Mouse (Mus musculus) heart, postnatal 14 days (tissue): ENCODE results near the gene Taf1. TPM values are rescaled to one million over a fixed set of nuclear protein-coding genes. Genes with fewer than 3 reads are reported as not detected.

Experiments
- DNase-seq, 2 experiments: peaks; one replicate each; pipeline ENCODE4 v3.0.0; 2021 to 2022
- intact Hi-C: fragments of 180-260 bp; cut with DNase I; formaldehyde crosslinking; loops from one replicate; pipeline ENCODE4 v1.15.1; 2025
- long read RNA-seq, 2 experiments: library from polyadenylated mRNA; stranded (forward); transcript quantifications; one replicate each; pipeline ENCODE4 v2.0.0; 2021
- total RNA-seq, 2 experiments: library from RNA; stranded (reverse); gene quantifications; 2 replicates each; pipeline ENCODE4 v1.2.3; 2021

Gene Taf1
- total RNA-seq = 10 to 100 TPM; 17.5 to 17.6 TPM
- long read RNA-seq, experiment 1, full-length matches to known transcripts = 1 of 4 reads
- long read RNA-seq, experiment 1, partial matches to known transcripts = 1 of 4 reads
- long read RNA-seq, experiment 1, other reads (novel, unspliced or antisense) = 2 of 4 reads
- long read RNA-seq, experiment 2, full-length matches to known transcripts = 1 of 6 reads
- long read RNA-seq, experiment 2, partial matches to known transcripts = 3 of 6 reads
- long read RNA-seq, experiment 2, other reads (novel, unspliced or antisense) = 2 of 6 reads

GRCm38 (mm10) chrX:101532347-101533221 lies at the start of gene Taf1:
Gene Taf1 (plus strand): TSS chrX:101532734.
- DNase-seq = peak; percentile 82 to 86
- intact Hi-C loops = loop anchor here (10.0 kb wide), 1 partner anchor 112 kb away; the partner anchor contains the start of gene Ogt

DNA sequence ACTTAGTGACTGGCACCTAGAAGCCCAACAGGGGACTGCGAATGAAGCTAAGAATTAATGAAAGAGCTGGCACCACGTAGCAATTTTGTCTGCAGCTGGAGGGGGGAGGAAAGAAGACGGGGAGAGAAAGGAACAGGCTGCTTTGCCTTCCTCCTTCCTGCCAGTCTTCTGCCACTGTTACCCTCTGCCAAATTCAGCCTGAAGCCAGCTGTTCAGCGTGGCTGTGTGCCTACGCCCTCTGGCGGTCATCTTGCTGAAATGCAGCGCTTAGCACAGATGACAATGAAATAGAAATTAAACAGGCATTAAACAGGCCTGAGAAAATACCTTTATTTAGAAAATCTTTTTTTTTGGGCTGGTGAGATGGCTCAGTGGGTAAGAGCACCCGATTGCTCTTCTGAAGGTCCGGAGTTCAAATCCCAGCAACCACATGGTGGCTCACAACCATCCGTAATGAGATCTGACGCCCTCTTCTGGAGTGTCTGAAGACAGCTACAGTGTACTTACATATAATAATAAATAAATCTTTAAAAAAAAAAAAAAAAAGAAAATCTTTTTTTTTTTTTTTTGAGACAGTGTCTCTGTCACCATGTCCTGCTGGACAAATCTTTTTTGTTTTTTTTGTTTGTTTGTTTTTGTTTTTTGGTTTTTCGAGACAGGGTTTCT lies 45.9 kb upstream of the Taf1 start:
- intact Hi-C loops = loop anchor here (5.0 kb wide), 1 partner anchor 59 kb away; the partner anchor contains the start of gene Nono
- peak; percentile 41 to 62 for DNase-seq

DNA sequence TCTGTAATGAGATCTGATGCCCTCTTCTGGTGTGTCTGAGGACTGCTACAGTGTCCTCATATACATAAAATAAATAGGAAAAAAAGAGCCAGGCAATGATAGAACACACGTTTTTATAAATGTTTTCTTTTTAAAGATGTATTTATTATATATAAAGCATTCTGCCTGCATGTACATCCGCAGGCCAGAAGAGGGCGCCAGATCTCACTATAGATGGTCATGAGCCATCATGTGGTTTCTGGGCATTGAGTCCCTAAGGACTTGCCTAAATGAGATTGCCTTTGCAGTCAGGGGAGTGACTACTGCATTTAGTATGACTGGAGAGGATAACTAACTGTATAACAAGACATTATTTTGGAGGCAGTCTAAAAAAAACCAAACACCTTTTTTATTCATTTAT lies 27.9 kb upstream of the Taf1 start:
- intact Hi-C loops = no loop called here

DNA sequence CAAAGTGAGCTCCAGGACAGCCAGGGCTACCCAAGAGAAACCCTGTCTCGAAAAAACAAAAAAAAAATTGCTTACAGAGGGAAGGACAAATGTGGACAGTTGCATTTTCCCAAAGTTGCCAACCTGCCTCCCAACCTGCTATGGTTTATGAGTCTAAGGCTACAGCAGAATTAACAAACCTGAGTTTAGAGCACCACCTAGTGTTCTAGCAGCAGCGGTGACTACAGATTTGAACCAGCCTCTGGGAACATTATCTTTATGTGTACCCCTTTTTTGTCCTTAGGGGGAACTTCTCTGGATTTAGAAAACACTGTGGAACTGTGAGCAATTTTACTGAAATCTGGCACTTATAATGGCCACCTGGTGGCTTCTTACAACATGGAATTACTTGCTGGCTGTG lies 16.8 kb upstream of the Taf1 start:
- no peak for DNase-seq
- intact Hi-C loops = loop anchor here (10.0 kb wide), 1 partner anchor 381 kb away; no protein-coding TSS in a partner anchor

More for the DNA sequence above, 27.9 kb upstream of the Taf1 start:
- DNase-seq = peak; percentile 3 to 7

DNA sequence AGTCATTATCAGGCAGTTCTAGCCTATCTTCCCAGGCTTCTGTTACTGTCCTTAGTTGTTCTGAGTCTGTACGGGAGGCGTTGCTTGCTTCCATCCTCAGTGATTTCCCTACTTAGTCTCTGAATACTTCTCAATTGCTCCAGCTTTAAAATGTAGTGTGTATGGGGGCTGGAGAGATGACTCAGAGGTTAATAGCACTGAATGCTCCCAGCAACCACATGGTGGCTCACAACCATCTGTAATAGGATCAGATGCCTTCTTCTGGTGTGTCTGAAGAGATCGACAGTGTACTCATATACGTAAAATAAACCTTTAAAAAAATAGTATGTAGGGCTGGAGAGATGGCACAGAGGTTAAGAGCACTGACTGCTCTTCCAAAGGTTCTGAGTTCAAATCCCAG lies 14.5 kb upstream of the Taf1 start:
- DNase-seq = no peak
- intact Hi-C loops = loop anchor here (10.0 kb wide), 1 partner anchor 383 kb away; no protein-coding TSS in a partner anchor

- DNase-seq = peak in 1 of 2 experiments; percentile 28
- intact Hi-C loops = no loop called here
These were observed 10.5 kb upstream of the Taf1 start for GRCm38 (mm10) chrX:101522027-101522426.

- DNase-seq = peak in 1 of 2 experiments; percentile 12
- intact Hi-C loops = no loop called here
These were observed 5.2 kb upstream of the Taf1 start for GRCm38 (mm10) chrX:101527356-101527755.

DNA sequence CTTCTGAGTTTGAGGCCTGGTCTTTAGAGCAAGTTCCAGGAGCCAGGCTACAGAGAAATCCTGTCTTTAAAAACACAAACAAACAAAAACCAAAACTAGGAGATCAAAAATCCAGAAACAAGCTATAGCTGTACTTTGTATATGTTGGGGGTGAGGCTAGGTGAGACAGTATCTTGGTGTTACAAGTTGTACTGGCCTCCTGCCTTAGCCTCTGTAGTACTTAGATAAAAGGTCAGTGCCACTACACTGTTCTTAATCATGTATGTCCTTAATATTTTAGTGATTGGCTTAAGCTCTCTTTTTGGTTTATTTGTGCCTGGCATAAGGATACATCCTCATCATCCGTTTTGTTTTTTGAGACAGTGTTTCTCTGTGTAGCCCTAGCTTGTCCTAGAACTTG lies 52.9 kb downstream of the Taf1 start:
- intact Hi-C loops = no loop called here
- no peak for DNase-seq

DNA sequence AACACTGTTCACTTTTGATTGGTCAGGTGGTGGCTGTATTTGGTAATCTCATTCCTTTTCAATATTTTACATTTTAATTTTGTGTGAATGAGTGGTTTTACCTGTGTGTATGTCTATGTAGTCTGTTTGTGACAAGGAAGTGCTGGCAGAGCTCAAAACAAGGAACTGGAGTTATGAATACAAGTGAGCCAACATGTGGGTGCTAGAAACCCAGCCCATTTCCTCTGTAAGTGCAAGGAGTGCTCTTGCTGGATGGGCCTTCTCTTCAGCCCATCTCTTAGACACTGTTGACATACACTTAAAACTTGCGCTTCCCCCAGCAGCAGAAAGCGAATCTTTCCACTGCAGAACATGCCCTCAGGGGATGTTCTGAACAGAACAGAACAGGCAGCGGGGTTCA lies 83.6 kb downstream of the Taf1 start:
- no peak for DNase-seq

GRCm38 (mm10) chrX:101617889-101618288 lies 85.4 kb downstream of the Taf1 start:
- intact Hi-C loops = no loop called here
- DNase-seq = peak in 1 of 2 experiments; percentile 3

More for the DNA sequence above, 83.6 kb downstream of the Taf1 start:
- intact Hi-C loops = no loop called here

DNA sequence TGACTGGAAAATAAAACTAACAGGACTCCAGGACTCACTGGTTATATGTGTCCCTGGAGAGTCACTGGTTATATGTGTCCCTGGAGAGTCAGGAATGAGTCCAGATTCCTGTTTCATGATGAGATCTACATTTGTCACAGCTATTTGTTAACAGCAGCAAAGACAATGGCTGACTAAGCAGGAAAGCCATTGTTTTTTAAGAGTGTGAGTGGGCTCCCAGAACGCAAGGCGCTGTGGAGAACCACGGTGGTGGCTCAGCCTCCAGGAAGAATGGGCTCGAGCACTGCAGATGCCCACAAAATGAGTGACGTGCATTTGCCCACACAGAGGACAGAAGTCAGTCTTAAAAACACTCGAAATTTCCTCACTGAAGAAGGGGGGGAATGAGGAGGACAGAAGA lies 87.8 kb downstream of the Taf1 start:
- peak; percentile 2 to 6 for DNase-seq
- intact Hi-C loops = no loop called here

DNA sequence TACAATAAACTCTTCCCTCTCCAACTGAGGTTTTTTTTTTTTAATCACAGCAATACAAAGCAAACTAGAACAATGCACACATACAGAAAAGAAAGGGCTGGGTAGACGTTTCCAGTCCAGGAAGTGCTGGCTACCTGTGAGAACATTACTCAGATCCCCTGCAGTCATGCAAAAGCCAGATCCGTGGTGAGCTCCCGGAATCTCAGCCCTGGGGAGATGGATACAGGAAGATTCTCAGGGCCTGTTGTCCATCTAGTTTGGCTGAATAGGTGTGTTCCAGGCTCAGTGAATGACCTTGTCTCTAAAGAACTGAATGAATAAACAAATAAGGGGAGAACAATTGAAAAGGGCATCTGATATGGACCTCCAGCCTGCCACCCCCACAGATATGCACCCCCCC lies 90.0 kb downstream of the Taf1 start:
- intact Hi-C loops = no loop called here
- no peak for DNase-seq

DNA sequence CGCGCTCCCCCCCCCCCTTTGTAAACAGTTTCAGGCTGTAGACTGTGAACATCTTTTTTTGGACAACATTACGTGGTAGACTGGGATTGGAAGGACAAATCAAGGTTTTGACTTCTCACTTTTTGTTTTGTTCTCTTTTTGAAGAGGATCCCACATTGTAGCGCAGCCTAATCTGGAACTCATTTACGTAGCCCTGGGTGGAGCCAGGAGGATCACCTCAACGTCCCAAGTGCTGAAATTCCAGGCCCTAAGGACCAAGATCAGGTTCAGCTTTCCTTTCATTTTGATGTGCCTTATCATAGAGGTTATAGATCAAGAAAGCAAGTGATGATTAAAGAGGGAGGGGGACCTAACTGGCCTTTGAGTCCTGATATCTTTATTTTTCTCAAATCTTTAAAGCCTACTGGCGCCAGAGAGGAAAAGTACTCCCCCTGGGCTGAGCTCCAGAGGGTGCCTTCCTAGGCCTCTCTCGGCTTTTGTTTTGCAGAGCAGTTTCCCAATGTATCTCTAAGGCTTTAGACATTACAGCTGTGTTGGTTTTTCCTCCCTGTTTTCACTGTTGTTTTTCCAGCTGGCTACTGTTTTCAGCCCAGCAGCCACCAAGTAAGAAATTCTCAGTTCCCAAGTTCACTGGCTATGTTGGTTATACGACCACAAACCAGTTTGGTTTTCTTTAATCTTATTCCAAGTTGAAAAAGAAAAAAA lies 104.4 kb downstream of the Taf1 start:
- peak in 1 of 2 experiments; percentile 16 for DNase-seq
- intact Hi-C loops = no loop called here

GRCm38 (mm10) chrX:101638856-101639255 lies 106.3 kb downstream of the Taf1 start:
- no peak for DNase-seq
- intact Hi-C loops = no loop called here

GRCm38 (mm10) chrX:101639306-101639705 lies 106.8 kb downstream of the Taf1 start:
- peak in 1 of 2 experiments; percentile 7 for DNase-seq
- intact Hi-C loops = no loop called here

- DNase-seq = peak; percentile 84 to 86
- intact Hi-C loops = loop anchor here (10.0 kb wide), 1 partner anchor 105 kb away; the partner anchor contains the start of gene Taf1
These were observed 107.2 kb downstream of the Taf1 start, which contains the start of gene Ogt for GRCm38 (mm10) chrX:101639741-101640166. Gene Ogt (plus strand): TSS chrX:101640060.

DNA sequence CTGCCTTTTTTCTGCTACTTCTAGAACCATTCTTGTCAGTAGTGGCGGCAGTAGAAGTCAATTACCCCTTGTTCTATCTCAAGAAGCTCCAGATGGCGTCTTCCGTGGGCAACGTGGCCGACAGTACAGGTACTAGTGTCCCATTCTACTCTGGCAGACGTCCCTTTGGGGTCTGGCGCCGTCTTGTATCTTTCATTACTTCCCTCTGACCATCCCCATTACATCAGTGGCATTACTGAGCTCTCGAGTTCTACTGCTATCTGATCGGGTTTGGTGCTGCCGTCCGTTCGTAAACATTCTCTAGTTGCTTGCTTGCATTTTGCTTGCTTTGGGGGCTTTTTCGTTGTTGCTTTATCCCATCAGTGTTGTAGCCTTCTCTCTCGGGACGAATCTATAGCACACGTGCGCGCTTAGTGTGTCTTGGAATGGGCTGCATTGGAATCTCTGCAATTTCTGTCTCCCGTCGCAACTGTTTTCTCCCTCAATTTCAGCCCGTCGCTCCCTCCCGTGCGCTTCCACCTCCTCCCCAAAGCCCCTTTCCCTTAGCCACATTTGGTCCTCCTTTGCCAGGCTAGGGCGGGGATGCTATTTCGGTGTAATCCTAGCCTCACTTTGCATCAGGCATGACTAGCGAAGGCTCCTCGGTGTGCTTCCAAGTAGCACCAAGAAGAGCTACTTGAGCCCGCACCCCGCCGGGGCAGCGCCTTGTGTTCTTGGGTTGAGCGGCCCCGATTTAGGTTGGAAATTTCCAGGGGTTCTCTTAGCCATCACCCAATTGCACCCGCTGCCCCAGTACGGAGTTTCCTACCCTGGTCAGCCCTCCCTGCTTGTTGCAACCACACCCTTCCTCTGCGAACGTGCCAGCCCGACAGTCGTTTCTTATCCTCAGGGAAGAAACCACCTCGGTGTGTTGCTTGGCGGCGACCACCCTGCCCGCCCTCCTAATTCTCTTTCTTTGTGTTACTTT lies 107.9 kb downstream of the Taf1 start:
- DNase-seq = peak; percentile 35
- intact Hi-C loops = loop anchor here (10.0 kb wide), 1 partner anchor 106 kb away; the partner anchor contains the start of gene Taf1

- intact Hi-C loops = loop anchor here (10.0 kb wide), 1 partner anchor 106 kb away; the partner anchor contains the start of gene Taf1
- DNase-seq = no peak
These were observed 108.6 kb downstream of the Taf1 start for GRCm38 (mm10) chrX:101641161-101641530.
